Mouse (Mus musculus) heart, postnatal 10 days (tissue): ENCODE measurements at regions not wholly inside any gene's neighbourhood (a gene's known extent, or its start where the extent isn't known, plus 50 kb on each side); places are given as distances from the start of the nearest gene placed in this dataset.
"Not testable (repeated sequence)": the region's sequence is repeated elsewhere in the genome, so short reads cannot be mapped to it uniquely, and the experiment has no call there.

Experiments used
- DNase-seq, 2 experiments: peaks; one replicate each; pipeline ENCODE4 v3.0.0; 2021
- intact Hi-C: fragments of 180-260 bp; cut with DNase I; formaldehyde crosslinking; loops from one replicate; pipeline ENCODE4 v1.15.1; 2025

- intact Hi-C loops, result no loop called here
- DNase-seq, result peak; percentile 37 to 40
These were observed 66.4 kb downstream of the Xrcc2 start for GRCm38 (mm10) chr5:25639187-25639586.

- DNase-seq, result no peak
- intact Hi-C loops, result no loop called here
These were observed 67.5 kb downstream of the Xrcc2 start for GRCm38 (mm10) chr5:25638097-25638496.

GRCm38 (mm10) chr5:25632861-25633535, 72.6 kb downstream of the Xrcc2 start:
- DNase-seq, result no peak
- intact Hi-C loops, result no loop called here

DNA sequence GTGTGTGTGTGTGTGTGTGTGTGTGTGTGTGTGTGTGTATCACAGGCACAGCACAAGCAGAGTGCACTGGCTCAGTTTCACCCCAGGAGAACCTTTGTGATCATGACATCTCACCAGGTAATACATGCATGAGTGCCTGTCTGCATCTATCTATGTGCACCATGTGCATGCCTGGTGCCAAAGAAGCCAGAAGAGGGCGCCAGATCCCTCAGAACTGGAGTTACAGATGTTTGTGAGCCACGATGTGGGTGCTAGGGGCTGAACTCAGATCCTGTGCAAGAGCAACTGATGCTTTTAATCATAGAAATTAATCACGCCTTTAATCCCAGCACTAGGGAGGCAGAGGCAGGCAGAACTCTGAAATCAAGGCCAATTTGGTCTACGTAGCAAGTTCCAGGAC, 75.9 kb downstream of the Xrcc2 start:
- DNase-seq, result no peak
- intact Hi-C loops, result no loop called here

- no peak for DNase-seq
- intact Hi-C loops, result no loop called here
These were observed 77.1 kb downstream of the Xrcc2 start for GRCm38 (mm10) chr5:25628504-25628903.

DNA sequence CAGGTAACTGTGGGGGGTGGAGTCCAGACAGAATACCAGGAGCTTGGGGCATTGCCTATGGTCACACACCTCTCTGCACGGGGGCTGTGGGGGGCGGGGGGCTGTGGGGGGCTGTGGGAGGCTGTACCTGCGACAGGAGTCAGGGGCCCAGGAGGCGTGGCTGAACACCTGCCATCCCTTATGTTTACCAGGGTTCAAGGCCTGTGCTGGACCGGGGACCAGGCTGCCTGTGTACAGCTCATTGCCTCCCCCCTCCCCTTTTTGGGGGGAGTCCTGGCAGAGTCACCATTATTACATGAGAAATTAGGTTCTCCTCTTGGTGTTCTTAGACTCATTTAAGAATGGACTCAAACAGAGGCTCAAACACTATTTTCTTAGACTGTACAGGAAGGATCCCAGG, 78.5 kb downstream of the Xrcc2 start:
- intact Hi-C loops, result no loop called here
- no peak for DNase-seq

DNA sequence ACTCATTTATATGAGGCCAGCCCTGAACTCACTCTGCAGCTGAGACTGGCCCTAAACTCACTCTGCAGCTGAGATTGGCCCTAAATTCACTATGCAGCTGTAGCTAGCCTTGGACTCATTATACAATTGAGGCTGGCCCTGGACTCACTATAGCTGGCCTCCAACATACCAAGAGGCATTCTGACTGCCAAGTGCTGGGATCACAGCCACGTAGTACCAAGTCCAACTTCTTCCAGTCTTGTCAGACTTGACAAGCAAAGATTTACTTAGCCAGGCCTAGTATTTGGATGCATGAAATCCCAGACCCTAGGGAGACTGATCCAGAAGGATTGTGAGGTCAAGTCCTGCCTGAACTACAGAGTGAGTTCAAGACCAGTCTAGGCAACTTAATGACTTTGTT, 81.6 kb downstream of the Xrcc2 start:
- intact Hi-C loops, result no loop called here
- DNase-seq, result no peak

DNA sequence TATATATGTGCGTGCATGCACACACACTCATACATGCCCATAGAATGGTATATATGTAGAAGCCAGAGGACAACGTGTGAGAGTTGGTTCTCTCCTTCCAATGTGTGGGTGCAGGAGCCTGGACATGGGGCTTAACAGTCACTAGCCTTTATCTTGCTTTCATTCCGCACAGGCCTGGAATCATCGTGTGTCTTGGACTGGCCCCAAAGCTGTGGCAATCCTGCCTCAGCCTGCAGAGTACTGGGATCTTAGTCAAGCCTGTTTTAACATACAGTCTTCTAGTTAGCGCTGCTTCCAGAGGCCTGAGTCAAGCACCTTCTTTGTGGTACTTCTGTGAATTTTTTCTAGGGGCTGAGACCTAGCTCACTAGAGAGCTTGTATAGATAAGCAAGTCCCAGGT, 85.8 kb downstream of the Xrcc2 start:
- intact Hi-C loops, result no loop called here
- DNase-seq, result no peak

DNA sequence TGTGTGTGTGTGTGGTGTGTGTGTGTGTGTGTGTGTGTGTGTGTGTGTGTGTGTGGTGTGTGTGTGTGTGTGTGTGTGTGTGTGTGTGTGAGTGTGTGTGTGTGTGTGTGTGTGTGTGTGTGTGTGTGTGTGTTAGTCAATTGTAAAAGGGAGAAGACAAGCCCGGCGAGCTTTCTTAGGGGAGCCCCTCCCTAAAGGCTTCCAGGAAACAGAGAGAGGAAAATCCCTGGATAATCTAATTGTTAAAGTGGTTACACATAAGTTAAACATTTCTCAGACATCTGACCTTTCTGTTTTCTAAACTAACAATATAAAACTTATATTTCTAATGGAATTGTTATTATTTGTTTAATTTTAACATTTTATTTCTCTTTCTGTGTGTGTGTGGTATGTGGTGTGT, 86.3 kb downstream of the Xrcc2 start:
- DNase-seq, intact Hi-C loops: not testable (repeated sequence)

DNA sequence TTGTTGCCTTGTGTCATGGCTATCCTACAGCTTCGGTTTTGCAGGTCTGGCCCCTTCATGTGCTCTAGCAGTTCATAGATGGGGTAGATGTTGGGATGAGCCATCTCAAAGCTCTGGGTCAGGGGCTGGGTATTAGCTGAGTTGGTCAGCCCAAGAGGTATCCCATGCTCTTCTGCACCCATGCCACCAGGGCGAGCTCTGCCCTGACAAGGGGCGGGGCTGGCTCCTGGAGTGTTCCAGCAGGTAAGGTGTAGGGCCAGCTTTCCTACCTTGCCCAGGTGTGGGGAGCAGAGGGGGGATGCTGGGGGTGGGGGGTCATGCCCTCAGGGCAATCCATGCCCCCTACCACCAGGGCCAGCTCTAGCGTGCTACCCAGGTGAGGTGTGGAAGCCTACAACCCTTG, 91.0 kb downstream of the Xrcc2 start:
- DNase-seq, result no peak
- intact Hi-C loops, result no loop called here

- DNase-seq, result peak; percentile 36 to 45
- intact Hi-C loops, result no loop called here
These were observed 91.6 kb downstream of the Xrcc2 start for GRCm38 (mm10) chr5:25613844-25614658.

GRCm38 (mm10) chr5:25612036-25612705, 93.5 kb downstream of the Xrcc2 start:
- intact Hi-C loops, result no loop called here
- DNase-seq, result no peak

- DNase-seq, result no peak
- intact Hi-C loops, result no loop called here
These were observed 94.0 kb downstream of the Cct8l1 start for GRCm38 (mm10) chr5:25609911-25610310.

DNA sequence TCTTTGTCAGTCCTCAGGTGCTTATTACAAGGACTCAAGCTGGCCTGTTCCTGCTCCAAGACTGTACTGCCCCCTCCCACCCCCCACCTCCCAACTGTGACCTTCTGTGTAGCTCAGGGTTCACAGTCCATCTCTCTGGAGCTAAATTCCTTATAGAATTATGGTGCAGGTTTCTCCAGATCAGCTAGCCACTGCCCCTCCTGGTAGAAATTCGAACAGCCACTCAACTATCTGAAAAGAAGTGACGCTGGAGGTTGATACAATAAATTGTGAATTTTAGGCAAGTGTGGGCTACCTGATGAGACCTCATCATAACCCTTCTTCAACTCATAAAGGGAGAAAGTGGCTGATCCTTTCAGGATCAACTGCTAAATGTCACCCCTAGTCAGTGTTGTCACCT, 86.3 kb downstream of the Cct8l1 start:
- peak in 1 of 2 experiments; percentile 29 for DNase-seq
- intact Hi-C loops, result loop anchor here (5.0 kb wide), 1 partner anchor 180 kb away; no protein-coding TSS in a partner anchor

DNA sequence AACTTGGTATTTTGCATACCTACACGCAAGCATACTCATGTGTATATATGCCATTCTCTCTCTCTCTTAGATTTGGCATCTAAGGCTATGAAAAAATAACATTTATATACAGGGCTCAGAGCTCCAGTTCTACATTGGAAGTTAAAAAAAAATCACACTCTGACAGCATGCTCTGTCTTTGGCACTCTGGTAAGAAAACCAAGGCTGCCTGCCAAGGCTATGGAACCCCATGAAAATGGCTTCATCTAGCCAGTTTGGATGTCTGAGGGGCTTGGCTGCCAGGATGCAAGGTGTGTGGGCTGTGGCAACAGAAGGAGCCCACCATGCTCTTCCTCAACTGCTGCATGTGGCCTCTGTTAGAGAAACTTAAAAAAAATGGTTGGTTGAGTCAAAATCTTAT, 83.5 kb downstream of the Cct8l1 start:
- intact Hi-C loops, result no loop called here
- DNase-seq, result no peak

- intact Hi-C loops, result no loop called here
- no peak for DNase-seq
These were observed 81.9 kb downstream of the Cct8l1 start for GRCm38 (mm10) chr5:25597786-25598185.

- DNase-seq, result no peak
- intact Hi-C loops, result no loop called here
These were observed 75.8 kb downstream of the Cct8l1 start for GRCm38 (mm10) chr5:25591709-25592108.
